Mouse (Mus musculus) skeletal muscle tissue, postnatal 0 days (tissue): ENCODE data around the gene Doc2b. TPM values are rescaled to one million over a fixed set of nuclear protein-coding genes. Genes with fewer than 3 reads are reported as not detected.

Experiments used
- polyA plus RNA-seq: library from polyadenylated mRNA; unstranded; fragments of >200 nt; fragmentation: Nextera tagmentation; extraction: Ambion mirVana; gene quantifications from 2 replicates; pipeline ENCODE4 v1.2.1, GENCODE M21; 2015

Gene Doc2b
- 0.07 and 0.08 TPM in 2 replicates for polyA plus RNA-seq

GRCm38 (mm10) chr11:75796029-75796445 is at the start of gene Doc2b:
Gene Doc2b, minus strand, starts transcription at chr11:75796049.

DNA sequence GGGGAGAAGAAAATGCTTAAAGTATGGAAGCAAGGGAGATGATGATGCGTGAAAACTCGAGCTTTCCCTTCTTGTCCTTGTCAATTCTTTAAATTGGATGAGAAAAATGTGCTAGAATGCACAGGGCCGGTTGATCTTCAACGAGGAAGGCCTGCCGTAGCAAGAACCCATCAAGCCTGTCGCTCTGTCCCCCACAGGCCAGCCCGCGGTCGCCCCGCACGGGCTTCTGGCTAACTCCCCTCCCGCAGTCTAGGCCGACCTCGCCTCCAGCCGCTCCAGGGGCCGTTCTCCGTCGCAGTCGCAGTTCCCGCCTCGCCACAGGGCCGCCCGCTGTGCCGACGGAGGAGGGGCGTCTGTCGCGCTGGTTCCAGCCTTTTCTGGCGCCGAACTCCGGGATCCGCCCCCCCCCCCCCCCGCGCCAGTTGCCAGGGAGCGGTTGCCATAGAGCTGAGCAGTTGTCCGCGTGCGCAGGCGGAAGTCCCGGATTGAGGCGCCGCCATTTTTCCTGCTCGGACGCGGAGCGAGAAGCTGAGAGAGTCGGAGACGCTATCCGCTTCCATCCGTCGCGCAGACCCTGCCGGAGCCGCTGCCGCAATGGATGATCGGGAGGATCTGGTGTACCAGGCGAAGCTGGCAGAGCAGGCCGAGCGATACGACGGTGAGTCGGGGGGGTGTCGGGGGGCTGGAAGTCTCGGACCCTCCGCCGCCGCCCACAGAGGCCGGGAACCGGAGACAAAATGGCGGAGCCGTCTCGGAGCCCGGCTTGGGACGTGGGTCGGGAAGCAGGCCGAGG is 63.2 kb downstream of the Doc2b start, which contains the start of gene Ywhae:
Ywhae (plus strand) TSS at position 436 of the 793 bp plus-strand sequence.

Other genes starting within 250 kb of the Doc2b start
- gene Pitpna, start 208.0 kb downstream of the Doc2b start, polyA plus RNA-seq: 57.1 and 65.3 TPM in 2 replicates
- gene Inpp5k, start 165.1 kb downstream of the Doc2b start, polyA plus RNA-seq: 31.7 and 38.0 TPM in 2 replicates
- 34.2 and 40.5 TPM in 2 replicates for gene Myo1c, start 145.5 kb downstream of the Doc2b start, polyA plus RNA-seq
- gene Crk, start 116.8 kb downstream of the Doc2b start, polyA plus RNA-seq: 54.1 and 58.5 TPM in 2 replicates
- gene Ywhae, start 63.2 kb downstream of the Doc2b start, polyA plus RNA-seq: 485 and 554 TPM in 2 replicates
- gene Rph3al, start 142.4 kb upstream of the Doc2b start, polyA plus RNA-seq: 4.1 and 5.5 TPM in 2 replicates
- not detected in 2 replicates for gene 1700016K19Rik, start 203.9 kb upstream of the Doc2b start, polyA plus RNA-seq
- 24.3 and 31.9 TPM in 2 replicates for gene Rflnb, start 231.7 kb upstream of the Doc2b start, polyA plus RNA-seq